Mouse (Mus musculus) megakaryocyte-erythroid progenitor cell, adult 5 weeks (primary cell): ENCODE results near the gene Tmeff2. TPM values are rescaled to one million over a fixed set of nuclear protein-coding genes. Genes with fewer than 3 reads are reported as not detected.

Experiments
- polyA plus RNA-seq: library from polyadenylated mRNA; stranded (reverse); fragments of >175 nt; gene quantifications from 2 replicates; pipeline ENCODE4 v1.2.3, GENCODE M21; 2012

Tmeff2 gene
- 0.06 and 0.09 TPM in 2 replicates for polyA plus RNA-seq

GRCm38 (mm10) chr1:50900386-50900785 lies at the start of gene Tmeff2:
Gene Tmeff2, plus strand, starts transcription at chr1:50900647.

